Mouse (Mus musculus) brain, embryonic 14.5 days (tissue): ENCODE data around the gene Urb2. TPM values are rescaled to one million over a fixed set of nuclear protein-coding genes. Genes with fewer than 3 reads are reported as not detected.

ENCODE experiments used
- DNase-seq: peaks from one replicate; pipeline ENCODE4 v3.0.0-alpha.2; 2011; ENCODE audit warnings: low read depth
- CTCF ChIP-seq: fragments of 200-500 bp; IDR thresholded peaks from 2 replicates; pipeline ENCODE4 v1.5.1; 2012; ENCODE audit warnings: inconsistent platforms, mild to moderate bottlenecking, moderate library complexity, borderline replicate concordance; ENCODE audit not compliant: insufficient read depth, insufficient read length; ENCODE audit errors: extremely low read depth
- POLR2A ChIP-seq: fragments of 200-500 bp; IDR thresholded peaks from 2 replicates; pipeline ENCODE4 v1.6.1; 2012; ENCODE audit warnings: mild to moderate bottlenecking, inconsistent platforms, borderline replicate concordance; ENCODE audit not compliant: poor library complexity, insufficient read depth, insufficient read length, severe bottlenecking; ENCODE audit errors: extremely low read depth
- polyA plus RNA-seq: library from polyadenylated mRNA; depleted of rRNA; stranded (reverse); fragments of >200 nt; gene quantifications from 2 replicates; pipeline ENCODE4 v1.2.3, GENCODE M21; 2012; rRNA removed

Urb2 gene
- polyA plus RNA-seq: 8.3 and 9.6 TPM in 2 replicates

DNA sequence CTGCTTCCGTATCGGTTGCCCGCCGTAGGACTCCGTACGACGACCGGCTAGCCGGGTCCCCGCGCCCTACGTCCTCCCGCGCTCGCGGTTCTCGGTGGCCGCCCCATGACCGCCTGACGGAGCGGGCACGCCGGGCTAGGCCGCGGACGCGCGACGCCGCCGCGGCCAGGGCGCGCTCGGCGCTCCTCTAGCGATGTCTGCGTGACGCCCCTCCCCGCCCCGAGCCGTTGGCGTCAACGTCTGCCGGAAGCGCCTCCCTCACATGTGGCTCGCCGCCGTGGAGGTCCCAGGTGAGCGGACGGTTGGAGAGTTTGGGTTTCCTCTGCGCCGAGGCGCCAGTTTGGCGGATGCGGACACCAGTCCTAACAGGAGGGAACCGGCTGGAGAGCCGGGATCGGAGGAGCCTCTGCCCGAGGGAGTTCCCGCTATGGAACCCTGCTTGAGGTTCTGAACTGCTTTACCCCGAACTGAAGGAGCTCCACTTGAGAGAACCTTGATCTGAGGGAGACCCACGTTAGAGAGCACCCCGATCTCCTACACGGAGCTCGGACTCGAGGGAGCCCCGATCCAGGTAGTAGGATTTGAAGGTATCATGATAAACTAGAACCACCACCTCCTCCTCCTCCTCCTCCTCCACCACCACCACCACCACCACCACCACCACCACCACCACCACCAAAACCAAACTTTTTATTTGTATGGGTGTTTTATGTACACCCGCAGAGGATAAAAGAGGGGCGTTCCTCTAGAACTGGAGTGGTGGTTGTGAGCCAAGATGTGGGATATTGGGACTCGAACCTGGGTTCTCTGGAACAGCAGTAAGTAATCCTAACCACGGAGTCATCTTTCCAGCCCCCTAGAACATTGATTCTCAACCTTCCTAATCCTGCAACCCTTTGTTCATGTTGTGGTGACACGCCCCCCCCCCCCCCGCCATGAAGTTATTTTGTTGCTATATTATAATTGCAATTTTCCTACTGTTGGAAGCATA, at the start of gene Urb2, which contains the start of gene Taf5l:
TSS of gene Urb2 (plus strand) at position 272 of the 991 bp plus-strand sequence.
TSS of gene Taf5l (minus strand) at position 161 of the 991 bp plus-strand sequence.
- peak; percentile 84 for TF ChIP-seq POLR2A
- TF ChIP-seq CTCF: no peak
- DNase-seq: peak; percentile 96

DNA sequence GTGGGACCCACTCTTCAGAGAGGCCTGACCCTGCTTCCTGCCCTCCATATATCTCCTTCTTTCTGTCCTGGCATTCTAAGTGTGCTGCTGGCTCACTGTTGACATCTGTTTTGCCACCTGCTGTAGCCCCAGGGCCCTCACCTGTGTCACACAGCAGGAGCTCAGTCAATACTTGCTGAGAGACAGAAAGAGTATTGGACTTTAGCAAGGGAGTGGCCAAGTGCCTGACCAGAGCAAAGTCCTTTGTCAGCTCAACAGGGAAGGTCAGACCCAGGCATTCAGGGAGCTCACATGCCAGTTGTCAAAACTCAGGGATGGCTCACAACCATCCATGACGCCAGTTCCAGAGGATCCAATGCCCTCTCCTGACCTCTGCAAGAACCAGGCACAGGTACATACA, 47.8 kb upstream of the Urb2 start:
- DNase-seq: no peak
- no peak for TF ChIP-seq POLR2A
- no peak for TF ChIP-seq CTCF

DNA sequence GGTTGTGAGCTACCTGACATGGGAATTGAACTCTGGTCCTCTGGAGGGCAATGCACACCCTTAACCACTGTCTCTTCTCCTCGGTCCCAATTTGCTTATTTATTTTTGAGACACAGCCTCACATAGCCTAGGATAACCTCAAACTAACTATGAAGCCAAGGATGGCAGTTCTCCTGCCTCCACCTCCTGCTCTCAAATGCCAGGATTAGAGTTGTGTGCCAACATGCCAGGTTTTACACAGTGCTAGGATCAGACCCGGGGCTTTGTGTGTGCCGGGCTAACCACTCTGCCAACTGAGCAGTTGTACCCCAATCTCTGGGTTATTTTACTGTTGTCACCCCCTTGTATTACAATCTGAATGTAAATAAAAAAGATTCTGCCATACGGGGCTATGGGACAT, 43.8 kb upstream of the Urb2 start:
- TF ChIP-seq POLR2A (no peak), CTCF (no peak)
- DNase-seq: no peak

DNA sequence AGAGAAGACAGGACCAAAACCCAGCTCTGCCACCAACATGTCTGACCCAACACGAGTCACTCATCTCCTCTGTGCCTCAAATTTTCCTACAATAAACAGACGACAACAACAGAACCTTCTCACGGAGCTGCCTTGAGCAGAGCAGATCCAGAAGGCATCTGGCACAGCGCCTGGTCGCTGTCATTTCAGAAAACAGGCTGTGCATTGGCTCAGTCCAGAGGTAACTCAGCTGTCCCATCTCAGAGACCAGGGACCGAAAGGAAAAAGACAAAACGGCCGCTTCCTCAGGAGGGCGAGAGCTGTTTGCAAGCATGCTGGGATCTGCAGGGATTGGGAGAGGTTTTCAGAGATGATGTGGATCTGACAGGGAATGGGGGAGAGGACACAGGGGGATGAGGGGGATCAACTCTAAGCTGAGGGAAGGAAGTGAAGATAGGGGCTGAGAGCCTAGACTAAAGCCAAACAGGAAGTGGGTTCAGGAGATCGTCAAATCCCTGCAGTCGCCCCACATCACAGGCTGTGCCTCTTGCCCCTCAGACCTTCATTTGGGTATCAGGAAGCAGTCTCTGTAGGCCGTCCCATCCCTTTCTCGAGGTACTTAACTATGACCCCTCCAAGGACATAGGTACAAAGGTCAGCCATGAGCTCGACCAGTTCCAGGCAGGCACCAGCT, 43.0 kb upstream of the Urb2 start:
- DNase-seq: peak; percentile 42
- TF ChIP-seq CTCF (no peak), POLR2A (no peak)

DNA sequence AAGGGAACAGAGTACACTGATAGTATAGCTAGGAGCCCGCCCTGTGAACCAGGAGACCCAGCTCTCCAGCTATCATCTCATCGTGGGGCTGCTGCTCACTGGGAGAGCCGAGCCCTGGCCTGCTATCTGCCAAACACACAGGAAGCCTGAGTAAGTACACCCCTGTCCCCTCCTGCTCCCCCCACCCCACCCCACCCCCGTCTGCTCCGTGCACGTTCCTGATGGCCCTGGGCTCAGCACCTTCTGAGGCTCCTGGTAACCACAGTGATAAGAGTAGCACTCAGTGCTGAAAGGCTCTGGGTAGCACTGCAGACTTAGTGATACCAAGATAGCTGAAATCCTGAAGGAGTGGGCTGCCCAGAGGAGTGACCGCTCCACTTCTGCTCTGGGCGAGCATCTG, 42.4 kb upstream of the Urb2 start:
- DNase-seq: no peak
- no peak for TF ChIP-seq POLR2A
- TF ChIP-seq CTCF: no peak

DNA sequence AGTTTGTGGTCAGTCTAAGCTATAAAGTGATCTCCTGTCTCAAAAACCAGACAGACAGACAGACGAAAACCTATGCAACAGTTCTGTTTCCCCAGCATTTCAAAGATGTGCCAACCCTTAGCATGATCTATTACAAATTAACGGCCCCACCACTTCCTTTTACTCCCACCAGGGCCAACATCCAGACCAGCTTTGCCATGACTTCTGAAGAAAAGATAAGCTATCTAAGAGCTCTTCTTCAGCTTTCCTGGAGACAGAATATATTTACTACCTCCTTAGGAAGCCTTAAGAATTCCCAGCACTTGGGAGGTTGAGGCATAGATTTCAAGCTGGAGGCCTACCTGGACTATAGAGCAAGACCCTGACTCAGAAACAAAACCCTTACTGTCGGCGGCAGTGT, 41.1 kb upstream of the Urb2 start:
- TF ChIP-seq POLR2A (no peak), CTCF (no peak)
- no peak for DNase-seq

DNA sequence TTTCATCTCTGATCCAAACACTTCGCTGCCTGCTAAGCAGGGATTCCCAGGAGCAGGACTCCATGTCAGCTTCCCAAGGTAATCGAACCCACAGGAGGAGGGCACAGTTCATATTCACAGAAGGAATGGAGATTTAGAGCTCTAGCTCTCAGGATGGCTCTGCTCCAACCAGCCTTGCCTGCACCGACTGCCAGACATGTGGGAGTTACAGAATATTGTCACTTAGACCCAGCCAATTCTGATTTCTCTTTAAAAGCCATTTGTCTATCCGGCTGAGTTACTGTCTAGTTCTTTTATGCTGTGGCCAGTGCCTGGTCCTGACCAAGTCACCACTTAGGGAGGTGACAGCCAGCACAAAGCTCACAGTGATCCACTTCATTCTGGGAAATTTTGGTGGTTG, 39.6 kb upstream of the Urb2 start:
- DNase-seq: peak; percentile 26
- no peak for TF ChIP-seq CTCF
- TF ChIP-seq POLR2A: no peak

DNA sequence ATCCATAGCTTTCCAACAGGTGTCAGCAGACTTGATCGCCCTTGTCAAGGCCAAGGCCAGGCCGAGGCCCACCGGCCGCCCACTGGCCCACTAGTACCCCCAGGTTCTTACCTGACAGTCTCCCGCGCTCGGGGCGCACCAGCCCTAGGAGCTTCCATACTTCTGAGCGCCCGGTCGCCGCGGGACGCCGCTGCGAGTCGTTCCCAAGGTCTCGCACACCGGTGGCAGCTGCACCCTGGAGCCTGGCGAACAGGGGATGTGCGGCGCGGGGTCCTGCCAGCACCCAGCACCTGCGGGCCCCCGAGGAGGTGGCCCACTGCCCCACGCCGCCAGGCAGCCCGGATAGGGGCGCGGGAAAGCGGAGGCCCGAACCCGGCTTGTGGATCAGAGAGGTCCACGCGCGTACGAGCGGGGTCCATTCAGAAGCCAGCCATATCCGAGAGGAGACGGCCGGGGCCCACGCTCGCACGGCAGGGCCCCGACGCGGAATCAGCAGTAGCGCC, 39.0 kb upstream of the Urb2 start:
- TF ChIP-seq CTCF: no peak
- no peak for TF ChIP-seq POLR2A
- DNase-seq: peak; percentile 35

DNA sequence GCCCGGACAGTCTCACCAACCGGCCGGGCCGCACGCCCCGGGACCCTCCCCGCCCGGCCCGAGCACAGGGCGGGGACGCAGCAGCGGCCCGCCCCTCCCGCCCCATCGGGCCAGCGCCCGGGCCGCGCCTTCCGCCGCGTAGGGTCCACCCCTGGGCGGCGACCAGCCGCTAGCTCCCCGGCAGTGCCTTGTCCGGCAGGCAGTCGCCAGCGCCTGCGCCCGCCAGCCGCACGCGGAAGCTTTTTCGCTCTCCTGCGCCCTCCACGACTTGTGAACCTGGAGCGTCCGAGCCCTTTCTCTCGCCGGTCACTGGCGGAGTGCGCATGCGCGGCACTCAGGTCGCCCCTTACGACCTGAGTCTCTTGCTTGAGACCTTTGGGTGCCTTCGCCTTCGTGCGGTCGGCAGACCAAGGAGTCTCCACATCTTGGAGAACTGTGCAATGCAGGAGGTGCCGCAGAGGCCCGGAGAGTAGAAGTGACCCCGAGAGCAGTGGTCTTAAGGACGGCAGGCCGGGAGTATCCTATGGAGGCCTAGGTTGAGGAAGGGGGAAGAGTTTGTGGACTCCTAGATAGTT, 38.4 kb upstream of the Urb2 start, which contains the start of gene Abcb10:
TSS of gene Abcb10 (minus strand) at position 297 of the 575 bp plus-strand sequence.
- peak; percentile 86 for DNase-seq
- TF ChIP-seq CTCF (no peak), POLR2A (peak; percentile 54)

DNA sequence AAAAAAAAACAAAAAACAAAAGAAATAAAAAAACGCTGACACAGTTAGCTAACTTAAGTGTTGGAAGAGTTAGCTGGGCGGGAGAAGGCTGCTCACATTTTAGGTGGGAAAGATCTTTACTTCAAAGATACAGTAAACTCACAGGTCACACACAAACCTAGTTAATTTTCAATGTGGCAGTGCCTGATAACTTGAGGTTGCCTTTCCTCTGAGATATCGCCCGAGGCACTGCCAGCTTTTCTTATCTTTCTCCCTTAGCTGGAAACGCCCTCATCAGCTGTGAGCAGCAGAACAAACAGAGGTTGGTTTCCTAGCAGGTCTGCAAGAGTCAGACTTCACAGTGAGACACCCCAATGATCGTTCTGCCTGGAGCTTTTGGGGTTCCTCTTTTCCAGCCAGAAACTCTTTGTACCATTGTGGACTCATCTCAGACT, 32.7 kb upstream of the Urb2 start:
- no peak for DNase-seq
- TF ChIP-seq POLR2A: no peak
- no peak for TF ChIP-seq CTCF

DNA sequence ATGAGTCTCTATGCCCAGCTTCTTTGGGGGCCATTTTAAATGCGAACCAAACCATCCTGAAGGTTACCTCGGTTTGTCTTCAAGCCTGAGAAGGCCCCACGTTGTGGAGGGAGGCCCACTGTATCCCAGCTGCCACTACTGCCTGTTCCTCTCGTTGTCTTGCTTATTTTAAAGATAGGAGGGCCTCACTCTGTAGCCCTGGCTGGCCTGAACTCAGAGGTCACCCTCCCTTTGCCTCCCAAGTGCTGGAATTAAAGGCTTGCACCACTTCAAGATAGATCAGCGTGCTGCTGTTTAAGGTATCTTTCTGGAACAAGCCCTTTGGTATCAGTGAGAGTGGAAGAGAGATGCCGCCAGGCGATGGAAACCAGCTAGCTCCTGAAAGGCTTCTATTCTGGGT, 32.2 kb upstream of the Urb2 start:
- no peak for DNase-seq

More for the DNA sequence above, 32.2 kb upstream of the Urb2 start:
- TF ChIP-seq CTCF (no peak), POLR2A (no peak)
